Mouse (Mus musculus) E14TG2a.4 (cell line): Measurements from ENCODE around the gene Tefm.

Source experiments
- CTCF ChIP-seq: conservative IDR thresholded peaks from 2 replicates; pipeline ENCODE4 v1.5.1; 2014; ENCODE audit warnings: low read length
- NANOG ChIP-seq: IDR thresholded peaks from 2 replicates; pipeline ENCODE4 v1.6.1; 2014; ENCODE audit warnings: borderline replicate concordance, low read length, mixed read lengths

DNA sequence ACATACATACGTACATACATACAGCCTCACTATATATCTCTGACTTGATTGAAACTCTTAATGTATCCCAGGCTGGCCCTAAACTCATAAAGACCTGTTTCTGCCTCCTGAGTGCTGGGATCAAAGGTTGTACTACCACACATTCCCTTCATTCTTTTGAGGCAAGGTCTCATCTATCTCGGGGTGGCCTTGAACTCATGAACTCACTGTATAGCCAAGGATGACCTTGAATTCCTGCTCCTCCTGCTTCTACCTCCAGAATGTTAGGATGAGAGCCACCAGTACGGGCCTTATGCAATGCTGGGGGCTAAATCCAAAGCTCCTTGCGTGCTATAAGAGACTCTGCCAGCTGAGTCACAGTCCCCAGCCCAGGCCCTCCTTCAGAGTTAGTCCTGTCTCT lies 19.1 kb upstream of the Tefm start:
- TF ChIP-seq CTCF (no peak), NANOG (no peak; the same call in 1 of the 2 replicates)
